Mouse (Mus musculus) MEL (cell line): ENCODE measurements around the gene Igflr1. TPM values are rescaled to one million over a fixed set of nuclear protein-coding genes. Genes with fewer than 3 reads are reported as not detected.
A peak's percentile ranks its signal among the peaks of the same experiment; 100 is the strongest.

Source experiments
- DNase-seq: peaks from one replicate; pipeline ENCODE4 v3.0.0; 2011; ENCODE audit warnings: low read depth, low spot score
- H3K27ac ChIP-seq: 2 replicates; pipeline ENCODE4 v1.5.1; 2012; ENCODE audit warnings: low read depth, mild to moderate bottlenecking, control low read depth, low read length, moderate library complexity; ENCODE audit not compliant: control insufficient read depth
- H3K27me3 ChIP-seq, 2 experiments: fragments of 150-350 bp in 1 of 2; sonication (generic) in 1 of 2; 2 replicates each; pipeline ENCODE4 v1.6.1; 2012; ENCODE audit warnings: low read length in 2 of 2, mild to moderate bottlenecking in 2 of 2, improper control_type of control experiment in 1 of 2, moderate library complexity in 1 of 2; ENCODE audit not compliant: insufficient read depth in 2 of 2, control insufficient read depth in 1 of 2
- H3K36me3 ChIP-seq, 2 experiments: 2 replicates each; pipeline ENCODE4 v1.6.1; 2012 to 2014; ENCODE audit warnings: low read length in 2 of 2, improper control_type of control experiment in 1 of 2, inconsistent platforms in 1 of 2, mild to moderate bottlenecking in 1 of 2; ENCODE audit not compliant: insufficient read depth in 2 of 2, control insufficient read depth in 1 of 2
- H3K4me1 ChIP-seq, 2 experiments: fragments of 150-350 bp in 1 of 2; sonication (generic) in 1 of 2; 2 replicates each; pipeline ENCODE4 v1.6.1; 2012; ENCODE audit warnings: low read length in 2 of 2, improper control_type of control experiment in 1 of 2, mild to moderate bottlenecking in 1 of 2; ENCODE audit not compliant: insufficient read depth in 2 of 2, control insufficient read depth in 1 of 2
- H3K4me3 ChIP-seq, 2 experiments: fragments of 150-350 bp in 1 of 2; sonication (generic) in 1 of 2; 2 replicates each; pipeline ENCODE4 v1.5.1; 2012; ENCODE audit warnings: low read depth in 2 of 2, low read length in 2 of 2, mild to moderate bottlenecking in 2 of 2, moderate library complexity in 2 of 2, control low read depth in 1 of 2, improper control_type of control experiment in 1 of 2; ENCODE audit not compliant: control insufficient read depth in 1 of 2, insufficient read depth in 1 of 2
- H3K79me2 ChIP-seq: 2 replicates; pipeline ENCODE4 v1.6.1; 2012; ENCODE audit warnings: mild to moderate bottlenecking, low read length, moderate library complexity; ENCODE audit not compliant: control insufficient read depth, poor library complexity, insufficient read depth
- H3K9ac ChIP-seq: 2 replicates; pipeline ENCODE4 v1.6.1; 2012; ENCODE audit warnings: low read depth, mild to moderate bottlenecking, control low read depth, low read length, moderate library complexity; ENCODE audit not compliant: control insufficient read depth, poor library complexity, severe bottlenecking
- H3K9me3 ChIP-seq: fragments of 150-350 bp; sonication (generic); replicated peaks from 2 replicates; pipeline ENCODE4 v1.6.1; 2012; ENCODE audit warnings: mild to moderate bottlenecking, low read length, improper control_type of control experiment, moderate library complexity; ENCODE audit not compliant: insufficient read depth
- BHLHE40 ChIP-seq: IDR thresholded peaks from 2 replicates; pipeline ENCODE4 v1.6.1; 2012; ENCODE audit warnings: low read depth, mild to moderate bottlenecking, inconsistent platforms, low read length, improper control_type of control experiment, borderline replicate concordance
- CHD2 ChIP-seq: IDR thresholded peaks from 2 replicates; pipeline ENCODE4 v1.6.1; 2011; ENCODE audit warnings: low read length, improper control_type of control experiment
- CTCF ChIP-seq, 3 experiments: IDR thresholded peaks in 2 of 3; conservative IDR thresholded peaks in 1 of 3; 2 replicates each; pipeline ENCODE4 v1.5.1; 2011 to 2012; ENCODE audit warnings: low read length in 3 of 3, low read depth in 2 of 3, mild to moderate bottlenecking in 2 of 3, improper control_type of control experiment in 1 of 3, inconsistent platforms in 1 of 3, mixed read lengths in 1 of 3, moderate library complexity in 1 of 3; ENCODE audit not compliant: control insufficient read depth in 1 of 3, insufficient read depth in 1 of 3, poor library complexity in 1 of 3, severe bottlenecking in 1 of 3
- E2F4 ChIP-seq: IDR thresholded peaks from 2 replicates; pipeline ENCODE4 v1.6.1; 2011; ENCODE audit warnings: low read depth, low read length, improper control_type of control experiment, borderline replicate concordance
- ELF1 ChIP-seq: IDR thresholded peaks from 2 replicates; pipeline ENCODE4 v1.6.1; 2014; ENCODE audit warnings: low read depth, mild to moderate bottlenecking, inconsistent platforms, low read length, improper control_type of control experiment, moderate library complexity
- EP300 ChIP-seq, 2 experiments: IDR thresholded peaks; 2 replicates each; pipeline ENCODE4 v1.6.1; 2011; ENCODE audit warnings: improper control_type of control experiment in 2 of 2, low read length in 2 of 2, low read depth in 1 of 2, mild to moderate bottlenecking in 1 of 2
- ETS1 ChIP-seq: IDR thresholded peaks from 2 replicates; pipeline ENCODE4 v1.6.1; 2012; ENCODE audit warnings: low read depth, mild to moderate bottlenecking, inconsistent platforms, low read length, improper control_type of control experiment, moderate library complexity
- GATA1 ChIP-seq: IDR thresholded peaks from 2 replicates; pipeline ENCODE4 v1.6.1; 2011; ENCODE audit warnings: low read depth, low read length, improper control_type of control experiment
- HCFC1 ChIP-seq: IDR thresholded peaks from 2 replicates; pipeline ENCODE4 v1.6.1; 2012; ENCODE audit warnings: low read depth, mild to moderate bottlenecking, inconsistent platforms, low read length, improper control_type of control experiment, moderate library complexity
- JUND ChIP-seq: IDR thresholded peaks from 2 replicates; pipeline ENCODE4 v1.6.1; 2011; ENCODE audit warnings: low read depth, mild to moderate bottlenecking, improper control_type of control experiment, low read length
- KAT2A ChIP-seq: conservative IDR thresholded peaks from 2 replicates; pipeline ENCODE4 v1.6.1; 2012; ENCODE audit warnings: low read depth, low read length, improper control_type of control experiment, inconsistent platforms
- MAFK ChIP-seq: IDR thresholded peaks from 2 replicates; pipeline ENCODE4 v1.6.1; 2011; ENCODE audit warnings: low read depth, mild to moderate bottlenecking, low read length, improper control_type of control experiment, borderline replicate concordance
- MAZ ChIP-seq: IDR thresholded peaks from 2 replicates; pipeline ENCODE4 v1.6.1; 2012; ENCODE audit warnings: low read depth, mild to moderate bottlenecking, inconsistent platforms, low read length, improper control_type of control experiment
- MEF2A ChIP-seq: IDR thresholded peaks from 2 replicates; pipeline ENCODE4 v1.6.1; 2014; ENCODE audit warnings: low read depth, mild to moderate bottlenecking, inconsistent platforms, low read length, improper control_type of control experiment; ENCODE audit not compliant: poor library complexity, insufficient replicate concordance, severe bottlenecking; ENCODE audit errors: extremely low read depth
- MYB ChIP-seq: IDR thresholded peaks from 2 replicates; pipeline ENCODE4 v1.6.1; 2011; ENCODE audit warnings: mild to moderate bottlenecking, low read depth, low read length, improper control_type of control experiment
- MYC ChIP-seq: IDR thresholded peaks from 2 replicates; pipeline ENCODE4 v1.6.1; 2011; ENCODE audit warnings: low read depth, mild to moderate bottlenecking, low read length, improper control_type of control experiment, moderate library complexity
- NELFE ChIP-seq: IDR thresholded peaks from 2 replicates; pipeline ENCODE4 v1.6.1; 2011; ENCODE audit warnings: low read depth, low read length, improper control_type of control experiment
- POLR2A ChIP-seq, 2 experiments: IDR thresholded peaks; 2 replicates each; pipeline ENCODE4 v1.6.1; 2011 to 2012; ENCODE audit warnings: low read length in 2 of 2, mild to moderate bottlenecking in 2 of 2, control low read depth in 1 of 2, improper control_type of control experiment in 1 of 2, low read depth in 1 of 2, moderate library complexity in 1 of 2; ENCODE audit not compliant: control insufficient read depth in 1 of 2, insufficient read depth in 1 of 2, poor library complexity in 1 of 2
- POLR2AphosphoS2 ChIP-seq: IDR thresholded peaks from 2 replicates; pipeline ENCODE4 v1.6.1; 2011; ENCODE audit warnings: low read length, improper control_type of control experiment
- POLR2AphosphoS5 ChIP-seq: IDR thresholded peaks from 2 replicates; pipeline ENCODE4 v1.6.1; 2012; ENCODE audit warnings: low read depth, borderline replicate concordance, mild to moderate bottlenecking, inconsistent platforms, low read length, moderate library complexity, mixed read lengths
- RCOR1 ChIP-seq: IDR thresholded peaks from 2 replicates; pipeline ENCODE4 v1.6.1; 2012; ENCODE audit warnings: low read depth, mild to moderate bottlenecking, inconsistent platforms, low read length, improper control_type of control experiment
- SMC3 ChIP-seq: IDR thresholded peaks from 2 replicates; pipeline ENCODE4 v1.6.1; 2011; ENCODE audit warnings: low read depth, low read length, improper control_type of control experiment
- TBP ChIP-seq: IDR thresholded peaks from 2 replicates; pipeline ENCODE4 v1.8.0; 2011; ENCODE audit warnings: low read depth, low read length, improper control_type of control experiment
- TCF12 ChIP-seq: IDR thresholded peaks from 2 replicates; pipeline ENCODE4 v1.6.1; 2014; ENCODE audit warnings: low read depth, mild to moderate bottlenecking, inconsistent platforms, low read length, improper control_type of control experiment, moderate library complexity
- UBTF ChIP-seq: IDR thresholded peaks from 2 replicates; pipeline ENCODE4 v1.6.1; 2012; ENCODE audit warnings: low read depth, mild to moderate bottlenecking, inconsistent platforms, low read length, improper control_type of control experiment, moderate library complexity, borderline replicate concordance; ENCODE audit not compliant: insufficient read depth
- USF1 ChIP-seq: IDR thresholded peaks from 2 replicates; pipeline ENCODE4 v1.6.1; 2014; ENCODE audit warnings: low read depth, mild to moderate bottlenecking, inconsistent platforms, low read length, improper control_type of control experiment, moderate library complexity
- polyA plus RNA-seq, 2 experiments: library from polyadenylated mRNA; stranded (reverse) in 1 of 2; unstranded in 1 of 2; fragments of >175 nt in 1 of 2; fragments of >200 nt in 1 of 2; gene quantifications; 2 replicates each; pipeline versions ENCODE4 v1.2.1 to v1.2.4; 2012; ENCODE audit warnings: low replicate concordance in 2 of 2, low read depth in 1 of 2; ENCODE audit not compliant: insufficient read length in 2 of 2, insufficient read depth in 1 of 2, missing spikeins in 1 of 2
- total RNA-seq: library from RNA; depleted of rRNA; stranded (reverse); fragments of 300-350 nt; gene quantifications from 2 replicates; pipeline ENCODE4 v1.2.3, GENCODE M21; 2012

The Igflr1 gene
- total and polyA plus RNA-seq, 3 experiments = 1.3 to 3.1 TPM; not detected in 1

- 0 out of 2 replicates have a peak, but pooled peaks have one; percentile 27 for TF ChIP-seq MAFK
- TF ChIP-seq MYC = peak; percentile 77
- no peak for TF ChIP-seq UBTF
- TF ChIP-seq POLR2A (IDR thresholded peaks at IDR 0.05; ENCODE audit: control insufficient read depth in 1 of 2, insufficient read depth in 1 of 2, low read depth in 1 of 2, low read length in 2 of 2, poor library complexity in 1 of 2) = peak in 1 of 2 experiments; percentile 82; a peak in 3 of 4 replicates
- TF ChIP-seq E2F4 = no peak
- TF ChIP-seq HCFC1 = peak; percentile 70
- 0 out of 2 replicates have a peak, but pooled peaks have one; percentile 14 for TF ChIP-seq USF1
- no peak for TF ChIP-seq MEF2A
Measured at GRCm38 (mm10) chr7:30599933-30600353, 34.7 kb downstream of the Igflr1 start (continued).

GRCm38 (mm10) chr7:30600651-30601050 lies 35.4 kb downstream of the Igflr1 start:
- TF ChIP-seq TBP (no peak), JUND (no peak), MAFK (no peak), ETS1 (no peak), E2F4 (no peak), CHD2 (no peak), POLR2A (IDR thresholded peaks at IDR 0.05; ENCODE audit: control insufficient read depth in 1 of 2, insufficient read depth in 1 of 2, low read depth in 1 of 2, low read length in 2 of 2, poor library complexity in 1 of 2) (no peak), RCOR1 (no peak), SMC3 (no peak)
- H3K4me3 ChIP-seq = peak overlapping the region; percentile 73 to 77
- peak overlapping the region; percentile 84 for H3K27ac ChIP-seq
- H3K27me3 ChIP-seq = no peaks in the 10 kb centered on the region
- H3K79me2 ChIP-seq = no peaks in the 10 kb centered on the region; the same call in 1 of the 2 replicates
- peaks cover 0 to 6% of the 10 kb centered on the region in 2 experiments; a peak in 2 of 4 replicates for H3K4me1 ChIP-seq
- no peak for DNase-seq
- H3K36me3 ChIP-seq = peaks cover 0 to 2% of the 10 kb centered on the region in 2 experiments; a peak in 2 of 4 replicates
- H3K9ac ChIP-seq = peak overlapping the region; percentile 82
- no peaks in the 10 kb centered on the region for H3K9me3 ChIP-seq

GRCm38 (mm10) chr7:30602583-30602982 lies 37.4 kb downstream of the Igflr1 start:
- Histone ChIP-seq H3K27me3 (no peaks in the 10 kb centered on the region), H3K79me2 (no peaks in the 10 kb centered on the region; the same call in 1 of the 2 replicates), H3K36me3 (peaks cover 0 to 2% of the 10 kb centered on the region in 2 experiments; a peak in 2 of 4 replicates), H3K9ac (no peak overlapping the region), H3K4me1 (peaks cover 0 to 6% of the 10 kb centered on the region in 2 experiments; a peak in 2 of 4 replicates), H3K27ac (no peak overlapping the region), H3K4me3 (no peak overlapping the region), H3K9me3 (no peaks in the 10 kb centered on the region)
- TF ChIP-seq POLR2AphosphoS5 = no peak
- no peak for TF ChIP-seq BHLHE40
- no peak for TF ChIP-seq NELFE
- no peak for TF ChIP-seq MAZ
- no peak for TF ChIP-seq POLR2A (IDR thresholded peaks at IDR 0.05; ENCODE audit: control insufficient read depth in 1 of 2, insufficient read depth in 1 of 2, low read depth in 1 of 2, low read length in 2 of 2, poor library complexity in 1 of 2)
- no peak for TF ChIP-seq TBP
- TF ChIP-seq UBTF = no peak
- no peak for TF ChIP-seq POLR2AphosphoS2
- no peak for TF ChIP-seq KAT2A
- no peak for TF ChIP-seq MYB
- TF ChIP-seq ELF1 = no peak
- TF ChIP-seq SMC3 = no peak
- TF ChIP-seq CTCF (IDR thresholded peaks at IDR 0.05 in 2 of 3, conservative IDR thresholded peaks at IDR 0.05 in 1 of 3; ENCODE audit: control insufficient read depth in 1 of 3, insufficient read depth in 1 of 3, low read depth in 2 of 3, low read length in 3 of 3, poor library complexity in 1 of 3, severe bottlenecking in 1 of 3) = no peak
- TF ChIP-seq GATA1 = no peak
- no peak for TF ChIP-seq USF1
- no peak for TF ChIP-seq EP300 (IDR thresholded peaks at IDR 0.05; ENCODE audit: low read depth in 1 of 2, low read length in 2 of 2)
- no peak for TF ChIP-seq E2F4
- no peak for TF ChIP-seq TCF12
- no peak for DNase-seq
